Mouse (Mus musculus) stomach, embryonic 15.5 days (tissue): ENCODE measurements around the gene 1700016H13Rik. TPM values are rescaled to one million over a fixed set of nuclear protein-coding genes. Genes with fewer than 3 reads are reported as not detected.

Experiments used
- polyA plus RNA-seq: library from polyadenylated mRNA; unstranded; fragments of >200 nt; fragmentation: Nextera tagmentation; extraction: Ambion mirVana; gene quantifications from 2 replicates; pipeline ENCODE4 v1.2.1, GENCODE M21; 2015

Gene 1700016H13Rik
- polyA plus RNA-seq, 1 experiment from 2014 or later = 0.21 TPM

Other genes starting within 250 kb of the 1700016H13Rik start
- gene Ptpn13, start 230.8 kb downstream of the 1700016H13Rik start, polyA plus RNA-seq = 15.8 and 17.0 TPM in 2 replicates
- gene Slc10a6, start 26.6 kb downstream of the 1700016H13Rik start, polyA plus RNA-seq = 0.84 and 1.1 TPM in 2 replicates
- gene Aff1, start 36.4 kb upstream of the 1700016H13Rik start, polyA plus RNA-seq = 7.2 TPM in 2 replicates